Mouse (Mus musculus) urinary bladder, postnatal 36 days (tissue): Measurements from ENCODE around the gene Cmtm8.

Source experiments
- DNase-seq, 2 experiments: peaks; one replicate each; pipeline ENCODE4 v3.0.0; 2022; ENCODE audit warnings: low spot score in 2 of 2, mixed read lengths in 1 of 2

The Cmtm8 gene

DNA sequence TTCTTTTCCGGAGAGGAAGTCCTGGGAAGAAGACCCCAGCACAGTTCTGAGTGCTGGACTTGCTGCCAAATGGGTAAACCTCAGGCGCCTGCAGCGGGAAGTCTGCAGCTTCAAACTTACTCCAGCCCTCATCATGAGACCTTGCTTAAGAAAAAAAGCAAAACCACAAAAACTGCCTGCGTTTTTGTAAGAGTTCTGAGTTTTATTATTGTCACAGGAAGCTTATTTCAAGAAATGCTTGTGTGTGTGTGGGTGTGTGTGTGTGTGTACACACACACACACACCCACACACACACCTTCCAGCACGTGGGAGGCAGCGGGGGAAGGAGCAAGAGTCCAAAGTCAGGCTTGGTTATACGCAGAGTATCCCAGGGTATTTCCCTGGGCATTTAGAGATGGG lies 85.7 kb downstream of the Cmtm8 start:
- no peak for DNase-seq

DNA sequence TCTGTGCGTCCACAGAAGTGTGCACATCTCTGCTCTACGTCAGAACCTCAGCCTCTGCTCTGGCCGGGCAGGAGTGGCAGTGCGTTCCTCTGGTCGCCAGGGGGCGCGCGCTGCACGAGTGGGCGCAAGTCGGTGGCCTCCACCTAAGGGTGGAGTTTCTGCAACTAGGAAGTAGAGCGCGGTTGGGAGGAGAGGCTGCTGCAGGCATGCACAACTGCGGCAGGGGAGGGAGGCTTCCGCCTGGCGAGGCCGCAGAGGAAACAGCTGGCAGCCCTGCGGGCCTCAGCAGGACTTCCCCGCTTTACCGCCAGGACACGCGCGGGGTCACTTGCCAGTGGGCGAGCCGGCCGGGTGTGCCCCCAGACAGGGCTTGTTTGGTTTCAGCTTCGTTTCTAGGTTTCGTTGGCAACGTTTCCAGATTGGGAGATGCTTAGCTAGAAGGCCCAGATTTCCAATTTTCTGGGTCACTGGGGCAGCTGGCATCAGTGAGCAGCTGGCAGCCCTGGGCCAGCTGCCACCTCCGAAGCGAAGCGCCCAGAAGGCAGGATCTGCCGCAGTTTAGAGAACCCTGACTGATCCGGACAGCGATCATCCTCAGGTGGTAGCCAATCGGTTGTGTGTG lies 91.0 kb downstream of the Cmtm8 start:
- peak; percentile 89 to 93 for DNase-seq

GRCm38 (mm10) chr9:114752311-114752710 lies 91.6 kb downstream of the Cmtm8 start:
- DNase-seq: no peak

DNA sequence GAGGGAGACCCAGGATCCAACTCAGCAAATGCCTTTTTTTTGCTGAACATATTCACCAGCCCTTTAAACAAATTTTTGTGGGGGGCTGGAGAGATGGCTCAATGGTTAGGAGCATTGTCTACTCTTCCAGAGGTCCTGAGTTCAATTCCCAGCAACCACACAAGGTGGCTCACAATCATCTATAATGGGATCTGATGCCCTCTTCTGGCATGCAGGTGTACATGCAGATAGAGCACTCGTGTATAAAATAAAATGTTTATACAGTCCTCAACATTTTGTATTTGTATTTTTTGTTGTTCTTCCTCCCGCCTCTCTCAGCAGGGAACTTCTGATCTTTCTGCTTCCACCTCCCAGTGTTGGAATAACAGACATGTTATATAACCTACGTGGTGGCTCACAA lies 92.4 kb downstream of the Cmtm8 start:
- no peak for DNase-seq

GRCm38 (mm10) chr9:114747466-114747865 lies 96.5 kb downstream of the Cmtm8 start:
- no peak for DNase-seq

DNA sequence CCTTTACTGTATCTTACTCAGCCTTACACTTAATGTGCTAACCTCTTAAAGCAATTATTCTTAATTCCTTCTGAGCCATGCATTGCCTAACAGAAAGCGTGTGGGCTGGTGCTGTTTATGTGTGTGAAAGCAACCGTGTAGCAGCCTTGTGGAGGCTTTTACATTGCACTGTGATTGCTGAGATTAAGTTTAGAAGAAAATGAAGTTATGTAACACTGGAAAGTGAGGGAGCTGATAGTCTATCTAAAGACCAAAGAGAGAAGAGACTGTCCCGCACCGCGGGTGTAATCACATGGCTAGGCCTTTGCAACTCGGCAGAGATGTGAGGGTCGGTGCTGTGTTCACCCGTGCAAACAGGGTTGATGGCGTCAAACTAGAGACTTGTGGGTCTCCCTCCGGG lies 96.9 kb downstream of the Cmtm8 start:
- no peak for DNase-seq

DNA sequence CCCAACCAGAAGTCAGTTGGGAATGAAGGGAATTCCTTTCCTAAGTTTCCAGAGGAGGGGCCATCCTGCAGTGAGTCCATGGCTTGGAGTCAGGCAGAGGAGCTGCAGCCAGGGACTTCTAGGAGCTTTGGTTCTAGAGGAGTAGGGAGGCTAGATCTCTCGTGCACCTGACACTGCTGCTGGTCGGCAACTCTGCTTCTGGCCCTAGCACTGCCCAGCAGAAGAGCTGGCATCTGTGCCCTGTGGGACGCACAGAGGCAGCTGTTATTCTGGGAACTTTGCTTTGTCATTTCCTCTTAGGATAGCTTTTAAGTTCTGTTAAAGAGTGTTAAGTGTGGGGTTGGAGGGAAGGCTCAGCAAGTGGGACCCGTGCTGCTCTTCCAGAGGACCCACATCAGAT lies 98.3 kb downstream of the Cmtm8 start:
- DNase-seq: no peak

- no peak for DNase-seq
Measured at GRCm38 (mm10) chr9:114745163-114745562, 98.8 kb downstream of the Cmtm8 start.

DNA sequence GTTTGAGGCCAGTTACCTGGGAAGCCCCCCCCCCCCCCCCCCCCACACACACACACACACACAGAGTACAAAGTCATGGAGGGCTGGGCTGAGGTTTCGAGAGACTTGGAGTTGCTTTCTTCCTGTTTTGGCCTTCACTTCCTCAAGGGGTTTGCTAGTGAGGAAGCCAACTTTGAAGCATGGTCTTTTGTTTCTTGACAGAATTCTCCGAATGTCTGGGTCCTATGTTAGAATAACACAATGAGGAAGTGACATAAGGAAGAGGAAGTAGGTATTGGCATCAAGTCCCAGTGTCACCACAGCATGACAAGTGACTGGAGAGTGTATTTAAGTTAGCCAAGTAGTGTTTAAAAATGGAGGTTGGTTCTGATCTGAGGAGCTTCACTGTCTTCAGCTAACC lies 101.2 kb downstream of the Cmtm8 start:
- no peak for DNase-seq

DNA sequence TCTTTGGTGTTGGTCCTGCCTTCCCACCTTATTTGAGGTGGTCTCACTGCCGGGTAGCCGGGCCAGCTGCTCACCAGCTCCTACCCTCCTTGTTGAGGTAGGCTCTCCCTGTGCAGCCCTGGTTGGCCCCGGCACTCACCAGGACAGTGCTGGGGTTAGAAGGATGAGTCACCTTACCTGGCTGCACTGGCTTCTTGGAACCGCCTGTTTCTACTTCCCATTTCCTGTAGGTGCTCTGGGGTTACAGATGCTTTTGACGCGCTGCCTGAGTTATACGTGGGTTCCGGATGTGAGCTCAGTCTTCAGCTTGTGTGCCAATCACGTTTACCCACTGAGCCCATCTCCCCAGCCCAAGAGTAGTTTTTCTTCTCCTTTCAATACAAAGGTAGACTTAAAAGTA lies 103.6 kb downstream of the Cmtm8 start:
- no peak for DNase-seq
